Mouse (Mus musculus): ENCODE data around the gene Tlnrd1. TPM values are rescaled to one million over a fixed set of nuclear protein-coding genes. Genes with fewer than 3 reads are reported as not detected.

The Tlnrd1 gene
- polyA plus RNA-seq, 1 experiment from 2014 or later: 5.6 TPM

GRCm38 (mm10) chr7:83884921-83885532, 922 bp upstream of the Tlnrd1 start:
- DNase-seq (ENCODE audit: low spot score): no peak

DNA sequence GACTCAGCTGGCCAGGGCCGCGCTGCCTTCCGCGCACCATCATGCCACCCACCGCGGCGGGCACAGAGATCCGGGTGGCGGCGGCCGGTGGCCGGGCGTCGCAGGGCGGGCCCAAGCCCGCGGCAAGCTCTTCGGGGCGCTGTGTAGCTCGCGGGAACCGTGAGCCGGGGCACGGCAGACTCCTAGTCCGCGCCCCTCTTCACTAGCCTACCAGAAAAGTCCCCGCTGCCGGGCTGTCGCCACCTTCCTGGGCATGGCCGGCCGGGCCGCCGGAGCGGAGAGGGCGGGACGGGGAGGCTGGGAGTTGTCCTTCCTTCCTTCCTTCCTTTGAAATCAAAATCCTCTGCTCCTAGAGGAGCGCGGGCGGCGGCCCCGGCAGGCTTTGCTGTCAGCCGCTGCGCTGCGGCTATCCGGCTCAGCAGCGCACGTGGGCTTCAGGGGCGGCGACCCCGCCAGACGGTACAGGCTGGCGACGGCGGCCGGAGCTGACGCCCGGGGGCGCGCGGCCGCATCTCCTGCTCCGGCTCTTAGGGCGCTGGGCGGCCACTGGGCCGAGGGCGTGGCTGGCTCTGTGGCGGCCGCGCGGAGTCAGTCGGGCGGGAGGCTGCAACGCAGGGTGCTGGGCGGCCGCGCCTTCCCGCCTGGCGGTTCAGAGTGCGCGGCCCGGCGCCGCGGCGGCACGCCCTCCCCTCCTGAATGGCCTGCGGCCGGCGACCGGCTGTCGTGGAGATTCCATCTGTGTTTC, 657 bp downstream of the Tlnrd1 start:
- DNase-seq (ENCODE audit: low spot score): peak; percentile 44

- peak; percentile 15 for DNase-seq (ENCODE audit: low spot score)
Observed at GRCm38 (mm10) chr7:83882633-83883275, 1.4 kb downstream of the Tlnrd1 start.

GRCm38 (mm10) chr7:83882150-83882632, 1.9 kb downstream of the Tlnrd1 start:
- DNase-seq (ENCODE audit: low spot score): no peak

- no peak for DNase-seq (ENCODE audit: low spot score)
Observed at GRCm38 (mm10) chr7:83878676-83879448, 5.2 kb downstream of the Tlnrd1 start.

- no peak for DNase-seq (ENCODE audit: low spot score)
Observed at GRCm38 (mm10) chr7:83877088-83877487, 7.0 kb downstream of the Tlnrd1 start.

GRCm38 (mm10) chr7:83869839-83870543, 14.1 kb downstream of the Tlnrd1 start:
- no peak for DNase-seq (ENCODE audit: low spot score)

DNA sequence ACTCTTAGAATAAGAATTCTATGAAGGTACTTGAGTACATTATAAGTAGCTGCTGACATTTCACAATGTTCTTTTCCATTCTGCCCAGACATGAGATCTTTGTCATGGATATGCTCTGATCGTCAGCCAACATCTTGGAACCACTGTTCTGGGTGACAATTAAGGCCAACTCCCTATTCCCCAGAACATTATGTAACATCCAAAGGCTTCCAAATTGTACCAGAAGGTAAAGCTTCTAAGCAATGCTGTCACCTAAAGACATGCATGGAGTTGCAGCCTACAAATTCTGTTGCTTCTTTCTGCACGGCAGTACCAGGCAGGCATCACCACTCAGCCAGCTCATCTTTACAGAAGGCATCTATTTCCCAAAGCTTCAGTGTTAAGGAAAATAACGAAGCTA, 15.9 kb downstream of the Tlnrd1 start:
- no peak for DNase-seq (ENCODE audit: low spot score)

GRCm38 (mm10) chr7:83863554-83863953, 20.6 kb downstream of the Tlnrd1 start:
- DNase-seq (ENCODE audit: low spot score): no peak

DNA sequence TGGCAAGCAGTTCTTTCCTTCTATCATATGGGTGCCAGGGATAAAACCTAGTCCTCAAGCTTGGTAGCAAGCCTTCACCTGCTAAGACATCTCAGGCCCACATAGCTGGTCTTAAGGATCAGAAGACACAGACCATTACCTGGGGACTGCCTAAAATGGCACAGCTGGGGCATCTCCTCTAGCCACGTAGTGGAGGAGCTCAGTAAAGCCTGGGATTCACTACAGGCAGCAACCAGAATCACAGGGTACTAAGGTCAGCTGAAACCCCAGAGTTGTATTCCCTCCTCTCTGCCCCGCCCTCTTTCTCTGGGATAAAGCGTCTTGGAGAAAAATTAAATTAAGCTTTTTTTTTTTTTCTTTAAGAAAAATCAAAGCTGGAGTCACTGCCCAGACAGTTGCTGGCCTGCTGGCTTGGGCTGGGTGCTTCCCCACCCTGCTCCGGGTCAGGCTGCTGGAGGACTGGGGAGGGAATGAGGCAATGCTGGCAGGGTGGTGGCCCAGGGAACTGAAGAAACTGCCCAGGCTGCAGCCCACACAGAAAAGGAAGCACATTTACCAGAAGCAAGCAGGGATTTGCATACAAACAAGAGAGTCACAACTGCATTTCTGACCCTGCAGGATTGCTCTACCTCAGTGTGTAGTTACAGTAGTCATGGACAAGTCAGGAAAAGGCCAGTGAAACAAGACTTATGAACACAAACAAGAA, 24.6 kb downstream of the Tlnrd1 start:
- no peak for DNase-seq (ENCODE audit: low spot score)

- DNase-seq (ENCODE audit: low spot score): no peak
Observed at GRCm38 (mm10) chr7:83857921-83858320, 26.2 kb downstream of the Tlnrd1 start.

DNA sequence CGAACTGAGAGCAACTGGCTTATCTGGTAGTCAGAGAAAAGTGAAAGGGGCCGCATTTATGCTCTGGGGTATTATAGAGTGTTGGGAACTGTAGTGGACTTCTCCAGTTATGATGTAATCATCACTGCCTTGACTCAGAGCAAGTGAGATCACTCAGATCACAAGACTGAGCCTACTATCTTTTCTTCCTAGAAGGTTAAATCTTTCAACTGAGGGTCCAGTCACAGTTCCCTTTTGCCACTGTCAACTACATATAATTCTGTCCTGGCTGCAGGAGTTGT, 27.0 kb downstream of the Tlnrd1 start:
- no peak for DNase-seq (ENCODE audit: low spot score)

GRCm38 (mm10) chr7:83856353-83857207, 27.5 kb downstream of the Tlnrd1 start:
- DNase-seq (ENCODE audit: low spot score): no peak

GRCm38 (mm10) chr7:83855203-83855602, 28.9 kb downstream of the Tlnrd1 start:
- DNase-seq (ENCODE audit: low spot score): no peak

- peak; percentile 14 for DNase-seq (ENCODE audit: low spot score)
Observed at GRCm38 (mm10) chr7:83852381-83853380, 31.4 kb downstream of the Tlnrd1 start.

DNA sequence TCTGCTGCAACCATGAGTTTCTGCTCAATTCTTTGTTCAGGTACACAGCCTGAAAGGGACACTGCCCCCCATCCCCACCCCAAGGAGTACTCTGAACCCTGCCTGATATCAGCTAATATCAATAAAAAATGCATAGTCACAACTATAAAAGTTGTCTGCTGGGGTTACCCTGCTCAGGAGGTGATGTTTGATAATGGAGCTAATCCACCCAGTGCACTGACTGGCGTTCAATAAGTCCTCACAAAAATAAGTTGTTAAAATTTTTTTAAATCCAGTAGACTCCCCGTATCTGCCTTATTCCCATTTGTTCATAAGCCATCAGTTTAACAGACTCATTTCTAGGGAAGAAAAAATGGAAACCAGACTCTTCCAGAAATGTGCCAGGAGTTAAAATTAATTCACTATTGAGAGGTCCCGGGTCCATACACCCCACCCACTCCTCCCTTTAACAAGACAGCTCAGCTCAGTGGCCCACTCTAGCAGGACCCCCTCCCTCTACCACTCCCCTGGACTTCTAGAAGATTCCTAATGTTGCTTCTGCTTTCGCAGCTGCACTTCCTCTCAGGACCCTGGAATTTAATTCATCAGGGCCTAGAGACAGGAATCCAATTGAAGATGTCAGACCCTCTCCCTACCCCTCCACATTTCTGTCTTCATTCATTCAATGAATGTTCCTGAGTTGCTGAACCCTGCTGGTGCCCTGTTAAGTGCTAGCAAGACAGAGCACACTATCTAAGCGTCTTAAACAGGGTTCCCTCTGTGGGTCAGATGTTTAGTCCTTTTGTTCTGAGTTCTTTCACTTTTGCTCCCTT, 32.3 kb downstream of the Tlnrd1 start:
- DNase-seq (ENCODE audit: low spot score): no peak
